Mouse (Mus musculus) lung, postnatal 0 days (tissue): Measurements from ENCODE around the gene Sorcs2.

Source experiments
- CTCF ChIP-seq: IDR thresholded peaks from 2 replicates; pipeline ENCODE4 v1.5.1; 2016; ENCODE audit warnings: antibody characterized with exemption, mild to moderate bottlenecking
- EP300 ChIP-seq: IDR thresholded peaks from 2 replicates; pipeline ENCODE4 v1.6.1; 2016; ENCODE audit warnings: antibody characterized with exemption, mild to moderate bottlenecking, control low read depth

- no peak for TF ChIP-seq CTCF
- no peak for TF ChIP-seq EP300
Measured at GRCm38 (mm10) chr5:36440741-36441140, 42.8 kb upstream of the Sorcs2 start.
